Mouse (Mus musculus) kidney, adult 8-10 months (tissue): Measurements from ENCODE around the gene Cog7.

Source experiments
- DNase-seq, 2 experiments: peaks; one replicate each; pipeline ENCODE4 v3.0.0; 2022

Gene Cog7

GRCm38 (mm10) chr7:121890636-121891360, 90.7 kb downstream of the Cog7 start:
- DNase-seq = no peak

- no peak for DNase-seq
Measured at GRCm38 (mm10) chr7:121880246-121880645, 101.3 kb downstream of the Cog7 start.

- peak in 1 of 2 experiments; percentile 47 for DNase-seq
Measured at GRCm38 (mm10) chr7:121874784-121875183, 106.7 kb downstream of the Cog7 start.

- DNase-seq = peak in 1 of 2 experiments; percentile 33
Measured at GRCm38 (mm10) chr7:121873998-121874397, 107.5 kb downstream of the Cog7 start.

GRCm38 (mm10) chr7:121871631-121872030, 109.9 kb downstream of the Cog7 start:
- DNase-seq = no peak

GRCm38 (mm10) chr7:121864858-121865585, 116.5 kb downstream of the Cog7 start, which contains the start of gene Scnn1b:
Gene Scnn1b (plus strand): TSS chr7:121865038.
- DNase-seq = peak; percentile 9 to 15

DNA sequence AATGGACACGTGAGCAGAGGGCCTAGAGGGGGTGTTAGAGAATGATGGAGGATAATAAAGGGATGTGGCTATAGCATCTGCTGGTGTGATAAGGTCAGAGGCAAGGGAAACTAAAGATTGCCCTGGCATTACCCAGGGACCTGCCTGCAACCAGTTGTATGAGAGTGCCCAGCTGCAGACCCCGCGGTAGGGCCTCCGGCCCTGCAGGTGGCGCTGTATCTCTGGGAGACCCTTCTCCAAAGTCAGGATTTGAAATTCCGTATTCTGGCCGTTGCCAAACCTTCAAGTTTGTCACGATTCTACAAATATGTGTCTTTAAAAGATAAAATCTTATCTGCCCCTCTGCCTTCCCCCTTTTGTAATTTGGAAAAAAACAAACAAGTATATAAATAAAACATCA, 122.6 kb downstream of the Cog7 start:
- no peak for DNase-seq

DNA sequence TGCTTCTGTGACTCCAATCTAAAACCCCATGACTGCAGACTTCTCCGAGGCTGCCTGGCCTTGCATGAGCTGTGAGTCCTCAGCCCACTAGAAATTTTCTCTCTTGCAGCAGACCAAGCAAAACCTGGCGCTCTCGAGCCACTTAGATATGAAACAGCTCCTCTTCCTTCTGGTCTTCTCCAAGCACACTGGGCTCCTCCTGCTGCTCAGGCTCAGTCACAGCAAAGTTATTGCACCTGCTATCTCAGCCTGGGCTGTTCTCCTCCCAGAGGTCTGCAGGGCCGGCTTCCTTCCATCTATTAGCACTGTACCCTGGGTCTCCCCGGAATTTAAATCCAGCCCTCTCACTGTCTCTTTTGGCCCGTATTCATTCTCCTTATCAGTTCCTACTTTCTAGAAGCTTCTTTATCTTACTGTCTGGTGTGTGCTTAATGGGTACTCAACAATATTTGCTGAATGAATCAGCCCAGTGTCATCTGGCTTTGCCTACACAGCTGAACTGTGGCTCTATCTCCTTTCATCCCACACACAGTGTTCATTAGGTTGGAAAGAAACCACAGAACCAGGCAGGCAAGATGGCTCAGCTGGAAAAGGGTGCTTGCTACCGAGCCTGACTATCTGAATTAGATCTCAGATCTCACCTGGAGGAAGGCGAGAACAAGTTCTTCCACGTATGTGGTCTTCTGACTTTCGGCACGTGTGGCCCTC, 124.2 kb downstream of the Cog7 start:
- DNase-seq = no peak

DNA sequence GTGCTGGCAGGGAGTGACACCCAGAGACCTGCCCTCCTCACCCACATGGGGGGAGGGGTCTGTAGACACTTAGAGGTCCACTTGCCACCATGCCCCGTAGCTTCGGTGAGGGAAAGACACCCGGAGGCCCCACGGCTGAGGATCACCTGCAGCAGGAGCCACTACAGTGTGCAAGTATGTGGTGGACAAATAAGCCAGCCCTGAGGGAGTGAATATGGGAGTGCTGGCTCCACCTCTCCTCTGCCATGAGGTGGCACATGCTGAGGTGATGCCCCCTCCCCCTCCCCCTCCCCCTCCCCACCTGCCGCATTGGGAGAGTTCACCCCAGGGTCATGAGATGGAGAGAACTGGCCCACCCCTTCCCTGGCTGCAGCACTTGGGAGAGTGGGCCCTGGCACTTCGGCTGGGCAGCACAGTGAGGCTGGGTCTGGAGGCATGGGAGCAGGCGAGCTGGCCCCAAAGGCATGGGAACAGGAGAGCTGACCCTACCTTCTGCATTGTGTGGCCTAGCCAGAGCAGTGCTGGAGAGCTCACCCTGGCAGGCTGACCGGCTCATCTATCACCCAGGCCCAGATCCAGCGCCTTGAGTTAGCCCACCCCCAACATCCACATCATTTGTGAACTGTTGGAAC, 132.9 kb downstream of the Cog7 start:
- DNase-seq = no peak

DNA sequence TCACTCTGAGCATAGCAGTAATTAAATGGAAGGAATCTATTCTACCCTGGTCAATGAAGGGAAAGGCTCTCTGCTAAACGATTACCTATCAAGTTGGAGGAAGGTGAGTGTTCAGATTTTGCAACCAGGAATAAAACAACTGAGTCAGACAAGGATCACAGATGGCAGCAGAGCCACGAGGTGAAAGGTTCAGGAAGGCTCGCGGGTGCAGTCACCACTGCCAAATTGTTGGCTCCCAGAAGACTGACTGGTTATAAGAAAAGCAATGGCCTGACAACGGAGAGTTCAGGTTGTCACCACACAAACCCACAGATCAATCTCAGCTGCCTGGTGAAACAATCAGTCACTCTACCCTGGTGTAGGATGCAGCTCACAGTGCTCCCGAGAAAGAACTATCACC, 135.5 kb downstream of the Cog7 start:
- DNase-seq = no peak

- DNase-seq = no peak
Measured at GRCm38 (mm10) chr7:121842234-121842633, 139.3 kb downstream of the Cog7 start.

DNA sequence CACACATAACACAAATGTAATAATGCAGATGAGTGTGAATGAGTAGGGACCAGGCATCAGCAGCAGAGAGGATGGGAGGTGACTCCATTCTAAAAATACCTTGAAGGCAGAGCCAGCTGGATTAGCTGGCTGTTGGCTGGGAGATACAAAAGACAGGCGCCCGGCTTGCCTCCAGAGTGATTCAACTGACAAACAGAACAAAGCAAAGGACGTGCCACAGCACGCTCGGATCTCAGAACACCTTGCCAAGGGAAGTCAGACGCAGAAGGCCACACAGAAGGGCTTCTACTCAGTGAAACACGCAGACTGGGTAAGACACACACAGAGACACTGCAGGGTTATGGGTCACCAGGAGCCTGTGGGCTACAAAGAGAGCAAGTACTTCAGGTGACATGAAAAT, 140.7 kb downstream of the Cog7 start:
- no peak for DNase-seq

DNA sequence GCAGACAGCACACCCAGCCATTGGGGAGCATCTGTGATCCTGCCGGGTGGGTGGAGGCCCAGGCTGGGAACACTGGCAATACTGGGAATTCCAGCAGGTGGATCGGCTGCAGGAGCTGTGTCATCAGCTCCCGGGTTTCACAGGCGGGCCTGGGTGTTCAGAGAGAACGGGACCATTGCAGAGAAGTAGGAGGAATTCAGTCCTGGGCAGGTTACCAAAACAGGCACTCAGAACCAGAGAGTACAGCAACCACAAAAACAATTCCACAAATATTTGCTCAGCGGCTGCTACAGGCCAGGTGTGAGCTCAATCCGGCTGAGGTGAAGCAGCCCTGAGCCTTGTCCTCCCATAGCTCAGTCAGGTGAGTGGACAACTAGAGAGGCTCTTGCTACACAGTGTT, 144.7 kb downstream of the Cog7 start:
- peak in 1 of 2 experiments; percentile 1 for DNase-seq

DNA sequence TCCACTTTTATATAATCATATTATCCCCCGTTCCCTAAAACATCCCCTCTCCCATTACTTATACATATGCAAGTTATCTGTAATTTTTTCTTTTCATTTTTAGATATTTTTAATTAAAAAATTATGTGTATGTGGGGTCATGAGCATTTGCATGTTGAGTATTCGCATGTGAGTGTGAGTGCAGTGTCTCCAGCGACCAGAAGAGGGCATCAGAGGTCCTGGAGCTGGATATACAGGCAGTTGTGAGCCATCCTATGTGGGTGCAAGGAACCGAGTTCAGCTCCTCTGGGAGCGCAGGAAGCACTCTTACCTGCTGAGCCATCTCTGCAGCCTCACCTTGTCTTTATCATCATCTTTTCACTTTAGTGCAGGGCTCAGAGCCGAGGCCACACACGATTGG, 146.1 kb downstream of the Cog7 start:
- no peak for DNase-seq
